Mouse (Mus musculus) kidney, embryonic 15.5 days (tissue): ENCODE measurements around the gene Zfp428. TPM values are rescaled to one million over a fixed set of nuclear protein-coding genes. Genes with fewer than 3 reads are reported as not detected.

Experiments used
- ATAC-seq: fragments of 200-750 bp; cut with Nextera tagmentation; replicated peaks from 2 replicates; pipeline ENCODE4 v1.8.0; 2017; ENCODE audit warnings: moderate TSS enrichment; ENCODE audit not compliant: low FRiP score
- H3K27ac ChIP-seq: fragments of 300-500 bp; sonication (generic); 2 replicates; pipeline ENCODE4 v1.5.1; 2015; ENCODE audit warnings: mild to moderate bottlenecking, inconsistent platforms
- H3K27me3 ChIP-seq: fragments of 300-500 bp; sonication (generic); 2 replicates; pipeline ENCODE4 v1.6.1; 2015; ENCODE audit warnings: inconsistent platforms
- H3K36me3 ChIP-seq: fragments of 300-500 bp; sonication (generic); 2 replicates; pipeline ENCODE4 v1.6.1; 2015; ENCODE audit warnings: inconsistent platforms
- H3K4me1 ChIP-seq: fragments of 300-500 bp; sonication (generic); 2 replicates; pipeline ENCODE4 v1.6.1; 2015; ENCODE audit warnings: inconsistent platforms
- H3K4me2 ChIP-seq: fragments of 300-500 bp; sonication (generic); 2 replicates; pipeline ENCODE4 v1.6.1; 2015; ENCODE audit warnings: moderate library complexity, mild to moderate bottlenecking, inconsistent platforms
- H3K4me3 ChIP-seq: fragments of 300-500 bp; sonication (generic); replicated peaks from 2 replicates; pipeline ENCODE4 v1.5.1; 2015; ENCODE audit warnings: mild to moderate bottlenecking, inconsistent platforms
- H3K9ac ChIP-seq: fragments of 300-500 bp; sonication (generic); 2 replicates; pipeline ENCODE4 v1.6.1; 2015; ENCODE audit warnings: mild to moderate bottlenecking, inconsistent platforms
- H3K9me3 ChIP-seq: fragments of 300-500 bp; sonication (generic); replicated peaks from 2 replicates; pipeline ENCODE4 v1.6.1; 2016; ENCODE audit warnings: inconsistent platforms
- WGBS: fragments of 180-500 bp; shearing (Covaris S2); methylation state at CpG from one replicate; pipeline ENCODE4 v1.1.7; 2015; ENCODE audit warnings: mixed read lengths; 5-methylcytosine and 5-hydroxymethylcytosine counted together
- polyA plus RNA-seq: library from polyadenylated mRNA; unstranded; fragments of >200 nt; fragmentation: Nextera tagmentation; extraction: Ambion mirVana; gene quantifications from 2 replicates; pipeline ENCODE4 v1.2.1, GENCODE M21; 2015

Zfp428 gene
- polyA plus RNA-seq, 1 experiment from 2014 or later: 66.6 TPM

GRCm38 (mm10) chr7:24538154-24538553 is 31.3 kb downstream of the Zfp428 start:
- no peak for ATAC-seq
- Histone ChIP-seq H3K9ac (no peak overlapping the region), H3K27ac (peak overlapping the region; percentile 77), H3K36me3 (peaks cover 30% of the 10 kb centered on the region), H3K4me2 (no peak overlapping the region), H3K4me3 (no peak overlapping the region), H3K9me3 (no peaks in the 10 kb centered on the region), H3K27me3 (no peaks in the 10 kb centered on the region; the same call in 1 of the 2 replicates), H3K4me1 (peaks cover 39% of the 10 kb centered on the region)
- 48% methylated on average over 5 of the region's 5 CpGs for WGBS

- no peak overlapping the region for H3K27ac ChIP-seq
- 89% methylated on average over 5 of the region's 5 CpGs for WGBS
- no peak overlapping the region for H3K4me2 ChIP-seq
- no peaks in the 10 kb centered on the region for H3K9me3 ChIP-seq
- no peaks in the 10 kb centered on the region for H3K27me3 ChIP-seq
- no peak overlapping the region for H3K9ac ChIP-seq
- peaks cover 35% of the 10 kb centered on the region for H3K4me1 ChIP-seq
- no peak overlapping the region for H3K4me3 ChIP-seq
- peaks cover 25% of the 10 kb centered on the region for H3K36me3 ChIP-seq
- ATAC-seq: no peak
Measured at GRCm38 (mm10) chr7:24538701-24539100, 31.9 kb downstream of the Zfp428 start.

DNA sequence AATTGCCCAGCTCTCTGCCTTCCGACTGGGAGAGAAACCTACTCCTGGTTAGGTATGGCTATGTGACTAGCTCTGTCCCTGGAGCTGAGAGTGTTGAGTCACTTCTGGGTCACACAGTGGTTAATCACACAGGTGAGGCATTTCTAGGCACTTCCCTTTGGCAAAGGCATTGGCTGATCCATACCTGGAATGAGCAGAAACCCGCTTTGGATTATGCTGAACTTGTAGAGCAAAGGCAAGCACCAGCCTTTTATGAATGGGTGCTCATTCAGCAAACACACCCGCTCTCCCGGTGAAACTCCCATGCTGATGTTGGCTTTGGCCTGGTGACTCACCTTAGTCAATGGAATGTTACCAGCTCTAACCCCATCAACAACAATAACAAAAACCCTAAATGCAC is 32.9 kb downstream of the Zfp428 start:
- peaks cover 28% of the 10 kb centered on the region for H3K4me1 ChIP-seq
- H3K27me3 ChIP-seq: no peaks in the 10 kb centered on the region
- H3K36me3 ChIP-seq: peaks cover 15% of the 10 kb centered on the region
- ATAC-seq: no peak
- no peaks in the 10 kb centered on the region for H3K9me3 ChIP-seq
- WGBS: 89% methylated on average over 4 of the region's 4 CpGs
- no peak overlapping the region for H3K27ac ChIP-seq
- no peak overlapping the region for H3K9ac ChIP-seq
- H3K4me3 ChIP-seq: no peak overlapping the region
- no peak overlapping the region for H3K4me2 ChIP-seq

- H3K27ac ChIP-seq: no peak overlapping the region
- H3K9me3 ChIP-seq: no peaks in the 10 kb centered on the region
- ATAC-seq: no peak
- no peak overlapping the region for H3K4me2 ChIP-seq
- no peak overlapping the region for H3K4me3 ChIP-seq
- H3K4me1 ChIP-seq: peaks cover 22% of the 10 kb centered on the region
- no peaks in the 10 kb centered on the region for H3K27me3 ChIP-seq
- peaks cover 14% of the 10 kb centered on the region for H3K36me3 ChIP-seq
- WGBS: 87% methylated on average over 2 of the region's 2 CpGs
- no peak overlapping the region for H3K9ac ChIP-seq
Measured at GRCm38 (mm10) chr7:24544506-24544905, 37.7 kb downstream of the Zfp428 start.

- H3K9ac ChIP-seq: peak within 1 kb of the TSS; percentile 83
- no peaks in the 10 kb centered on the region for H3K27me3 ChIP-seq
- H3K9me3 ChIP-seq: no peaks in the 10 kb centered on the region
- 26% methylated on average over 13 of the region's 13 CpGs for WGBS
- H3K4me1 ChIP-seq: peaks cover 22% of the 10 kb centered on the region
- peak; percentile 10; the same call in 1 of the 2 replicates for ATAC-seq
- H3K36me3 ChIP-seq: peaks cover 31% of the 10 kb centered on the region
- peak within 1 kb of the TSS; percentile 87 for H3K4me3 ChIP-seq
- H3K4me2 ChIP-seq: peak within 1 kb of the TSS; percentile 74
- peak within 1 kb of the TSS; percentile 96 for H3K27ac ChIP-seq
Measured at GRCm38 (mm10) chr7:24546068-24546614, 39.3 kb downstream of the Zfp428 start, which contains the start of the genes Pinlyp and Xrcc1. Pinlyp (minus strand) TSS chr7:24546118. Xrcc1 (plus strand) TSS chr7:24546289.

- H3K36me3 ChIP-seq: peaks cover 37% of the 10 kb centered on the region
- no peaks in the 10 kb centered on the region for H3K27me3 ChIP-seq
- peak overlapping the region; percentile 74 for H3K4me2 ChIP-seq
- H3K4me1 ChIP-seq: peaks cover 20% of the 10 kb centered on the region
- peak overlapping the region; percentile 96 for H3K27ac ChIP-seq
- WGBS: under 1% methylated on average over 57 of the region's 57 CpGs
- H3K9me3 ChIP-seq: no peaks in the 10 kb centered on the region
- peak overlapping the region; percentile 83 for H3K9ac ChIP-seq
- peak; percentile 99 for ATAC-seq
- peak overlapping the region; percentile 87 for H3K4me3 ChIP-seq
Measured at GRCm38 (mm10) chr7:24546634-24547389, 40.0 kb downstream of the Zfp428 start.

GRCm38 (mm10) chr7:24547534-24548036 is 40.8 kb downstream of the Zfp428 start:
- Histone ChIP-seq H3K27ac (peak overlapping the region; percentile 96), H3K9ac (peak overlapping the region; percentile 83), H3K36me3 (peaks cover 45% of the 10 kb centered on the region), H3K4me1 (peaks cover 20% of the 10 kb centered on the region), H3K4me2 (peak overlapping the region; percentile 74), H3K27me3 (no peaks in the 10 kb centered on the region), H3K4me3 (peak overlapping the region; percentile 87), H3K9me3 (no peaks in the 10 kb centered on the region)
- WGBS: 21% methylated on average over 13 of the region's 13 CpGs
- no peak for ATAC-seq

GRCm38 (mm10) chr7:24551985-24552759 is 45.4 kb downstream of the Zfp428 start:
- no peak overlapping the region for H3K27ac ChIP-seq
- peaks cover 14% of the 10 kb centered on the region for H3K4me1 ChIP-seq
- ATAC-seq: no peak
- H3K4me2 ChIP-seq: no peak overlapping the region
- H3K9ac ChIP-seq: no peak overlapping the region
- H3K4me3 ChIP-seq: no peak overlapping the region
- H3K36me3 ChIP-seq: peaks cover 85% of the 10 kb centered on the region
- H3K27me3 ChIP-seq: no peaks in the 10 kb centered on the region
- no peaks in the 10 kb centered on the region; the same call in 1 of the 2 replicates for H3K9me3 ChIP-seq
- 72% methylated on average over 12 of the region's 12 CpGs for WGBS

DNA sequence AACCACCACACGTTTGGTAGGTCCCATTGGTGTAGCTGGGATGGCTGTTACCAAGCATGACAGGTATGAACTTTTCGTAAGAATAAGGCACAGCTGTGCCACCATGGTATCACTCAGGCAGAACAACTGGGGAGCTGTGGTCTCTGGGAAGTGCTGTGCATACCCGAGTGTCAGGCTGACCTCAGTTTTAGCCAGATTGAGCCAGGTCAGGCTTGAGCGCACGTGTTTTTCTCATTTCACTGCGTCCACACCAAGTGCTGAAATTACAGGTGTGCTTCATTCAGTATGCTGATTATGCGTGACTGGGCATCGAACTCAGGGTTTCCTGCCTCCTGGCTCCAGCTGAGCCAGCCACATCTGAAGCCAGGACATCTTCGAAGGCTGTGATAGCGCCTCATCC is 49.0 kb downstream of the Zfp428 start:
- Histone ChIP-seq H3K9me3 (no peaks in the 10 kb centered on the region; the same call in 1 of the 2 replicates), H3K9ac (no peak overlapping the region), H3K27ac (peak overlapping the region; percentile 14; the same call in 1 of the 2 replicates), H3K4me1 (peaks cover 5% of the 10 kb centered on the region; the same call in 1 of the 2 replicates), H3K4me3 (no peak overlapping the region), H3K4me2 (no peak overlapping the region), H3K27me3 (no peaks in the 10 kb centered on the region), H3K36me3 (peaks cover 92% of the 10 kb centered on the region)
- ATAC-seq: 0 out of 2 replicates have a peak, but pooled peaks have one; percentile 12
- 80% methylated on average over 10 of the region's 10 CpGs for WGBS

DNA sequence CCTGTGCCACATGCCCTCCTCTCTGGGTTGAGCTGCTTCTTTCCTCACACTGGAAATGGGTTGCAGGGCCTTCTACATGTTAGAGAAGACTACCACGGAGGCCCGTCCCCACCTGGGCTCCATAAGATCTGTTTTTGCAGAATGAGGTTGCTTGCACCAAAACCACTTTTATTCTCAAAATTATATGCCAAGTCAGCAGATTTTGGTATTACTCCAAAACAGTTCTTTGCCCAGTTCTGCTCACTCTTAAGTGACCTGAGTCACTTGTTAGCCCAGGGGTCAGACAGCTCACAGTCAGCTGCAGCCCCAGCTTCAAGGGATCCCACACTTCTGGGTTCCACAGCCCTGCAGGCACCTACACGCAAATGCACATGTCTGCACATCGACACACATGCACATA is 54.6 kb downstream of the Zfp428 start:
- H3K9me3 ChIP-seq: no peaks in the 10 kb centered on the region
- peaks cover 7% of the 10 kb centered on the region; the same call in 1 of the 2 replicates for H3K4me1 ChIP-seq
- no peak overlapping the region for H3K4me2 ChIP-seq
- H3K36me3 ChIP-seq: peaks cover 85% of the 10 kb centered on the region
- no peaks in the 10 kb centered on the region for H3K27me3 ChIP-seq
- ATAC-seq: no peak
- no peak overlapping the region for H3K27ac ChIP-seq
- H3K4me3 ChIP-seq: no peak overlapping the region
- 87% methylated on average over 4 of the region's 4 CpGs for WGBS
- no peak overlapping the region for H3K9ac ChIP-seq

GRCm38 (mm10) chr7:24563191-24563836 is 56.5 kb downstream of the Zfp428 start:
- Histone ChIP-seq H3K9ac (no peak overlapping the region), H3K4me1 (peaks cover 7% of the 10 kb centered on the region; the same call in 1 of the 2 replicates), H3K27me3 (no peaks in the 10 kb centered on the region), H3K36me3 (peaks cover 90% of the 10 kb centered on the region), H3K27ac (no peak overlapping the region; the same call in 1 of the 2 replicates), H3K9me3 (no peaks in the 10 kb centered on the region), H3K4me2 (no peak overlapping the region), H3K4me3 (no peak overlapping the region)
- WGBS: 49% methylated on average over 8 of the region's 8 CpGs
- peak; percentile 19; the same call in 1 of the 2 replicates for ATAC-seq
